Mouse (Mus musculus) skeletal muscle tissue, adult 2 months (tissue): ENCODE data around the gene Ankrd42.
A peak's percentile ranks its signal among the peaks of the same experiment; 100 is the strongest.

ENCODE experiments used
- DNase-seq: peaks from one replicate; pipeline ENCODE4 v3.0.0-alpha.2; 2012; ENCODE audit warnings: low read depth, low spot score

Ankrd42 gene

GRCm38 (mm10) chr7:92637021-92637625 is at the start of gene Ankrd42:
Ankrd42 (minus strand) TSS chr7:92637142.
- DNase-seq = peak; percentile 81

GRCm38 (mm10) chr7:92677346-92677745 is 40.4 kb upstream of the Ankrd42 start:
- DNase-seq = no peak

- no peak for DNase-seq
Observed at GRCm38 (mm10) chr7:92675131-92675530, 38.2 kb upstream of the Ankrd42 start.

- DNase-seq = peak; percentile 99
Observed at GRCm38 (mm10) chr7:92669507-92670471, 32.8 kb upstream of the Ankrd42 start, which contains the start of gene Pcf11. Pcf11 (minus strand) TSS chr7:92669934.

- peak; percentile 42 for DNase-seq
Observed at GRCm38 (mm10) chr7:92668791-92669506, 32.0 kb upstream of the Ankrd42 start.

- peak; percentile 39 for DNase-seq
Observed at GRCm38 (mm10) chr7:92666274-92666820, 29.4 kb upstream of the Ankrd42 start.

GRCm38 (mm10) chr7:92658050-92658449 is 21.1 kb upstream of the Ankrd42 start:
- DNase-seq = no peak

- no peak for DNase-seq
Observed at GRCm38 (mm10) chr7:92656386-92656785, 19.4 kb upstream of the Ankrd42 start.

- DNase-seq = no peak
Observed at GRCm38 (mm10) chr7:92653329-92653728, 16.4 kb upstream of the Ankrd42 start.

GRCm38 (mm10) chr7:92647790-92648189 is 10.8 kb upstream of the Ankrd42 start:
- no peak for DNase-seq

- DNase-seq = no peak
Observed at GRCm38 (mm10) chr7:92642358-92642757, 5.4 kb upstream of the Ankrd42 start.

GRCm38 (mm10) chr7:92638050-92638449 is 1.1 kb upstream of the Ankrd42 start:
- DNase-seq = no peak

- no peak for DNase-seq
Observed at GRCm38 (mm10) chr7:92636295-92637011, 489 bp downstream of the Ankrd42 start.

GRCm38 (mm10) chr7:92630167-92630566 is 6.8 kb downstream of the Ankrd42 start:
- no peak for DNase-seq

- DNase-seq = no peak
Observed at GRCm38 (mm10) chr7:92624488-92624887, 12.5 kb downstream of the Ankrd42 start.

GRCm38 (mm10) chr7:92610830-92611229 is 26.1 kb downstream of the Ankrd42 start:
- no peak for DNase-seq

GRCm38 (mm10) chr7:92604961-92605360 is 32.0 kb downstream of the Ankrd42 start:
- DNase-seq = no peak

- DNase-seq = no peak
Observed at GRCm38 (mm10) chr7:92590842-92591241, 46.1 kb downstream of the Ankrd42 start.

GRCm38 (mm10) chr7:92589986-92590385 is 47.0 kb downstream of the Ankrd42 start:
- DNase-seq = no peak

- DNase-seq = no peak
Observed at GRCm38 (mm10) chr7:92583567-92583966, 53.4 kb downstream of the Ankrd42 start.
